23 mouse cellular contexts compared by ENCODE assay signal in genomic region chrX:74384451-74384850, GRCm38 (mm10). TPM values are rescaled to one million over a fixed set of nuclear protein-coding genes. Genes with fewer than 3 reads are reported as not detected.
DNase-seq lines count a peak whose midpoint lies in the region; ATAC-seq lines count a peak whose summit lies in the region.
"Had no signal": no experiment of that assay in that cellular context is flagged by ENCODE, and none has a peak within 500 bp of the region (broad histone marks: within the 10 kb centered on the region; RNA-seq: fewer than 3 reads in every experiment).

No protein-coding gene starts in this region.

- no peak overlapping the region for H3K4me3 ChIP-seq in heart, embryonic 10.5 days
- no peak overlapping the region for H3K4me3 ChIP-seq in liver, embryonic 11.5 days (ENCODE audit: low read depth, low read length)
- H3K4me3 ChIP-seq in liver, embryonic 15.5 days (replicated peaks) = no peak overlapping the region
- H3K4me3 ChIP-seq: embryonic facial prominence, embryonic 15.5 days; forebrain, embryonic 12.5 days; heart, embryonic 15.5 days; intestine, embryonic 15.5 days had no signal

- H3K4me1 ChIP-seq in heart, embryonic 10.5 days = no peaks in the 10 kb centered on the region
- H3K4me1 ChIP-seq in liver, embryonic 11.5 days (replicated peaks; ENCODE audit: control insufficient read depth, insufficient read depth, low read length) = no peaks in the 10 kb centered on the region; the same call in none of the 2 replicates
- peaks cover 35% of the 10 kb centered on the region for H3K4me1 ChIP-seq in liver, embryonic 15.5 days (replicated peaks)
- H3K4me1 ChIP-seq: embryonic facial prominence, embryonic 15.5 days; forebrain, embryonic 12.5 days; heart, embryonic 15.5 days; intestine, embryonic 15.5 days had no signal

- no peak overlapping the region for H3K9ac ChIP-seq in liver, embryonic 11.5 days (ENCODE audit: low read depth, low read length)
- no peak overlapping the region for H3K9ac ChIP-seq in liver, embryonic 15.5 days
- H3K9ac ChIP-seq: embryonic facial prominence, embryonic 15.5 days; forebrain, embryonic 12.5 days; heart, embryonic 15.5 days; hindbrain, embryonic 14.5 days; intestine, embryonic 15.5 days had no signal

- H3K27me3 ChIP-seq in heart, embryonic 10.5 days (ENCODE audit: insufficient read depth, poor library complexity, severe bottlenecking) = no peaks in the 10 kb centered on the region
- no peaks in the 10 kb centered on the region for H3K27me3 ChIP-seq in liver, embryonic 11.5 days (replicated peaks; ENCODE audit: control insufficient read depth, insufficient read depth, low read length)
- H3K27me3 ChIP-seq in liver, embryonic 15.5 days = no peaks in the 10 kb centered on the region
- H3K27me3 ChIP-seq: embryonic facial prominence, embryonic 15.5 days; forebrain, embryonic 12.5 days; heart, embryonic 15.5 days; intestine, embryonic 15.5 days had no signal

- no peaks in the 10 kb centered on the region for H3K9me3 ChIP-seq in heart, embryonic 10.5 days
- no peaks in the 10 kb centered on the region for H3K9me3 ChIP-seq in liver, embryonic 11.5 days (ENCODE audit: control insufficient read depth, low read length)
- H3K9me3 ChIP-seq in liver, embryonic 15.5 days (replicated peaks) = no peaks in the 10 kb centered on the region
- H3K9me3 ChIP-seq: embryonic facial prominence, embryonic 15.5 days; forebrain, embryonic 12.5 days; heart, embryonic 15.5 days; intestine, embryonic 15.5 days had no signal

- peak; percentile 89 for ATAC-seq in liver, embryonic 11.5 days (replicated peaks; ENCODE audit: low FRiP score)
- ATAC-seq in liver, embryonic 15.5 days (ENCODE audit: insufficient read depth) = peak; percentile 76
- ATAC-seq in megakaryocyte-erythroid progenitor cell, adult 5-6 weeks (replicated peaks; ENCODE audit: low FRiP score, low TSS enrichment, poor library complexity, severe bottlenecking) = peak; percentile 88
- ATAC-seq: forebrain, embryonic 16.5 days; intestine, embryonic 15.5 days; Patski had no signal

- H3K36me3 ChIP-seq in heart, embryonic 10.5 days = peaks cover 24% of the 10 kb centered on the region
- H3K36me3 ChIP-seq in liver, embryonic 11.5 days (ENCODE audit: control insufficient read depth, insufficient read depth, low read length) = no peaks in the 10 kb centered on the region
- H3K36me3 ChIP-seq in liver, embryonic 15.5 days (replicated peaks) = 0 out of 2 replicates have a peak, but pooled peaks cover 8% of the 10 kb centered on the region
- H3K36me3 ChIP-seq: embryonic facial prominence, embryonic 15.5 days; forebrain, embryonic 12.5 days; heart, embryonic 15.5 days; intestine, embryonic 15.5 days had no signal

- no peak overlapping the region for H3K27ac ChIP-seq in heart, embryonic 10.5 days
- H3K27ac ChIP-seq in liver, embryonic 11.5 days (ENCODE audit: low read depth, low read length) = no peak overlapping the region
- H3K27ac ChIP-seq in liver, embryonic 15.5 days (replicated peaks) = peak overlapping the region; percentile 20; the same call in 1 of the 2 replicates
- H3K27ac ChIP-seq: embryonic facial prominence, embryonic 15.5 days; forebrain, embryonic 12.5 days; heart, embryonic 15.5 days; hindbrain, embryonic 14.5 days; intestine, embryonic 15.5 days had no signal

- H3K4me2 ChIP-seq in liver, embryonic 11.5 days = no peak overlapping the region
- no peak overlapping the region; the same call in 1 of the 2 replicates for H3K4me2 ChIP-seq in liver, embryonic 15.5 days
- H3K4me2 ChIP-seq: embryonic facial prominence, embryonic 15.5 days; forebrain, embryonic 12.5 days; heart, embryonic 11.5 days; heart, embryonic 15.5 days; hindbrain, embryonic 14.5 days; intestine, embryonic 15.5 days had no signal

- 81% methylated on average over 2 of the region's 2 CpGs for WGBS in heart, embryonic 10.5 days
- WGBS in liver, embryonic 11.5 days = 56% methylated on average over 2 of the region's 2 CpGs
- 26% methylated on average over 2 of the region's 2 CpGs for WGBS in liver, embryonic 15.5 days (ENCODE audit: insufficient replicate concordance)

- peak; percentile 71 for DNase-seq in heart, embryonic 10.5 days (ENCODE audit: low spot score)
- no peak for DNase-seq in heart, adult 8-10 months (ENCODE audit: low spot score)
- DNase-seq in liver, embryonic 11.5 days (ENCODE audit: low spot score) = no peak
- no peak for DNase-seq in T-cell, adult 2 months (ENCODE audit: low spot score)
- no peak for DNase-seq in gastrocnemius, postnatal 10 days
- DNase-seq in cerebellum, postnatal 25 days = no peak
- DNase-seq: adrenal gland, adult 8-10 months; adrenal gland, postnatal 36 days; cerebellum, adult 11 months; cerebellum, adult 9-10 months; cerebellum, postnatal 36 days; gastrocnemius, postnatal 25 days; heart, postnatal 14 days had no signal

RNA-seq across cellular contexts. Expression of gene Fam3a, which starts 8.6 kb away (rescaled TPM):
- polyA plus RNA-seq in heart, embryonic 10.5 days (2016; fragmentation: Nextera tagmentation; extraction: Ambion mirVana) = 24.0 and 25.3 TPM in 2 replicates
- total RNA-seq in heart, adult 8-10 months (2022) = 10 to 100 TPM; 14.7 to 20.0 (median 18.1) TPM
- 16.8 and 18.5 TPM in 2 replicates for polyA plus RNA-seq in liver, embryonic 11.5 days (2014; fragmentation: Nextera tagmentation; extraction: Ambion mirVana)
- 11.0 and 12.0 TPM in 2 replicates for polyA plus RNA-seq in liver, embryonic 15.5 days (2015; fragmentation: Nextera tagmentation; extraction: Ambion mirVana)
- 13.1 and 16.5 TPM in 2 replicates for total RNA-seq in megakaryocyte-erythroid progenitor cell, adult 5-6 weeks (2014; fragmentation: Nextera tagmentation)
- 12.8 and 21.1 TPM in 2 replicates for total RNA-seq in megakaryocyte-erythroid progenitor cell, adult 5-6 weeks (2017)
- total RNA-seq in gastrocnemius, postnatal 10 days (2021) = 10 to 100 TPM; 18.3 to 18.4 TPM

RNA-seq across cellular contexts. Expression of gene Ikbkg, which starts 8.6 kb away (rescaled TPM):
- polyA plus RNA-seq in heart, embryonic 10.5 days (2016; fragmentation: Nextera tagmentation; extraction: Ambion mirVana) = 18.6 and 21.7 TPM in 2 replicates
- total RNA-seq in heart, adult 8-10 months (2022) = 10 to 100 TPM; 46.2 to 56.3 (median 49.5) TPM
- polyA plus RNA-seq in liver, embryonic 11.5 days (2014; fragmentation: Nextera tagmentation; extraction: Ambion mirVana) = 19.2 and 23.0 TPM in 2 replicates
- polyA plus RNA-seq in liver, embryonic 15.5 days (2015; fragmentation: Nextera tagmentation; extraction: Ambion mirVana) = 21.5 and 26.2 TPM in 2 replicates
- total RNA-seq in megakaryocyte-erythroid progenitor cell, adult 5-6 weeks (2014; fragmentation: Nextera tagmentation) = 12.6 and 16.4 TPM in 2 replicates
- total RNA-seq in megakaryocyte-erythroid progenitor cell, adult 5-6 weeks (2017) = 25.7 and 45.8 TPM in 2 replicates
- 10 to 100 TPM; 25.1 to 27.5 TPM for total RNA-seq in gastrocnemius, postnatal 10 days (2021)

RNA-seq across cellular contexts. Expression of gene Slc10a3, which starts 11.3 kb away (rescaled TPM):
- 13.1 and 15.7 TPM in 2 replicates for polyA plus RNA-seq in heart, embryonic 10.5 days (2016; fragmentation: Nextera tagmentation; extraction: Ambion mirVana)
- total RNA-seq in heart, adult 8-10 months (2022) = 1 to 10 TPM; 4.0 to 6.7 (median 5.8) TPM
- polyA plus RNA-seq in liver, embryonic 11.5 days (2014; fragmentation: Nextera tagmentation; extraction: Ambion mirVana) = 11.9 and 13.0 TPM in 2 replicates
- 6.1 and 6.5 TPM in 2 replicates for polyA plus RNA-seq in liver, embryonic 15.5 days (2015; fragmentation: Nextera tagmentation; extraction: Ambion mirVana)
- 6.7 and 16.4 TPM in 2 replicates for total RNA-seq in megakaryocyte-erythroid progenitor cell, adult 5-6 weeks (2014; fragmentation: Nextera tagmentation)
- total RNA-seq in megakaryocyte-erythroid progenitor cell, adult 5-6 weeks (2017) = 11.5 and 11.6 TPM in 2 replicates
- total RNA-seq in gastrocnemius, postnatal 10 days (2021) = 1 to 10 TPM; 4.8 to 5.6 TPM

RNA-seq across cellular contexts. Expression of gene Ubl4a, which starts 11.4 kb away (rescaled TPM):
- 64.2 and 71.0 TPM in 2 replicates for polyA plus RNA-seq in heart, embryonic 10.5 days (2016; fragmentation: Nextera tagmentation; extraction: Ambion mirVana)
- 10 to 100 TPM; 74.3 to 82.5 (median 80.1) TPM for total RNA-seq in heart, adult 8-10 months (2022)
- 72.0 and 75.4 TPM in 2 replicates for polyA plus RNA-seq in liver, embryonic 11.5 days (2014; fragmentation: Nextera tagmentation; extraction: Ambion mirVana)
- 37.3 and 38.8 TPM in 2 replicates for polyA plus RNA-seq in liver, embryonic 15.5 days (2015; fragmentation: Nextera tagmentation; extraction: Ambion mirVana)
- 35.0 and 64.6 TPM in 2 replicates for total RNA-seq in megakaryocyte-erythroid progenitor cell, adult 5-6 weeks (2014; fragmentation: Nextera tagmentation)
- total RNA-seq in megakaryocyte-erythroid progenitor cell, adult 5-6 weeks (2017) = 14.1 and 24.5 TPM in 2 replicates
- total RNA-seq in gastrocnemius, postnatal 10 days (2021) = 10 to 100 TPM; 51.1 to 51.7 TPM

RNA-seq across cellular contexts. Expression of gene Lage3, which starts 31.0 kb away (rescaled TPM):
- 103 and 105 TPM in 2 replicates for polyA plus RNA-seq in heart, embryonic 10.5 days (2016; fragmentation: Nextera tagmentation; extraction: Ambion mirVana)
- total RNA-seq in heart, adult 8-10 months (2022) = 10 to 100 TPM; 24.0 to 33.2 (median 31.2) TPM
- 94.4 and 102 TPM in 2 replicates for polyA plus RNA-seq in liver, embryonic 11.5 days (2014; fragmentation: Nextera tagmentation; extraction: Ambion mirVana)
- polyA plus RNA-seq in liver, embryonic 15.5 days (2015; fragmentation: Nextera tagmentation; extraction: Ambion mirVana) = 34.6 and 43.0 TPM in 2 replicates
- 62.4 and 101 TPM in 2 replicates for total RNA-seq in megakaryocyte-erythroid progenitor cell, adult 5-6 weeks (2014; fragmentation: Nextera tagmentation)
- 29.6 and 35.2 TPM in 2 replicates for total RNA-seq in megakaryocyte-erythroid progenitor cell, adult 5-6 weeks (2017)
- total RNA-seq in gastrocnemius, postnatal 10 days (2021) = 10 to 100 TPM; 40.6 to 45.2 TPM
